Mouse (Mus musculus): ENCODE results near the gene Nav3.

Nav3 gene

GRCm38 (mm10) chr10:109843661-109844060 is 612.3 kb downstream of the Nav3 start:
- no peak for DNase-seq (ENCODE audit: low read depth, low spot score)

- no peak for DNase-seq (ENCODE audit: low read depth, low spot score)
Measured at GRCm38 (mm10) chr10:109832768-109833291, 623.2 kb downstream of the Nav3 start.

- no peak for DNase-seq (ENCODE audit: low read depth, low spot score)
Measured at GRCm38 (mm10) chr10:109806782-109807493, 649.1 kb downstream of the Nav3 start.

- DNase-seq (ENCODE audit: low read depth, low spot score), result no peak
Measured at GRCm38 (mm10) chr10:109803441-109803840, 652.6 kb downstream of the Nav3 start.

- no peak for DNase-seq (ENCODE audit: low read depth, low spot score)
Measured at GRCm38 (mm10) chr10:109802236-109802635, 653.8 kb downstream of the Nav3 start.

GRCm38 (mm10) chr10:109799246-109799645 is 656.8 kb downstream of the Nav3 start:
- no peak for DNase-seq (ENCODE audit: low read depth, low spot score)

GRCm38 (mm10) chr10:109796981-109797380 is 659.0 kb downstream of the Nav3 start:
- no peak for DNase-seq (ENCODE audit: low read depth, low spot score)

GRCm38 (mm10) chr10:109793491-109793890 is 662.5 kb downstream of the Nav3 start:
- no peak for DNase-seq (ENCODE audit: low read depth, low spot score)

- no peak for DNase-seq (ENCODE audit: low read depth, low spot score)
Measured at GRCm38 (mm10) chr10:109788728-109789127, 667.3 kb downstream of the Nav3 start.

GRCm38 (mm10) chr10:109779109-109779508 is 676.9 kb downstream of the Nav3 start:
- DNase-seq (ENCODE audit: low read depth, low spot score), result no peak

- no peak for DNase-seq (ENCODE audit: low read depth, low spot score)
Measured at GRCm38 (mm10) chr10:109769092-109769491, 686.9 kb downstream of the Nav3 start.

GRCm38 (mm10) chr10:109765650-109766049 is 690.4 kb downstream of the Nav3 start:
- peak; percentile 74 for DNase-seq (ENCODE audit: low read depth, low spot score)

GRCm38 (mm10) chr10:109764412-109765101 is 691.4 kb downstream of the Nav3 start:
- no peak for DNase-seq (ENCODE audit: low read depth, low spot score)

GRCm38 (mm10) chr10:109758921-109759600 is 696.9 kb downstream of the Nav3 start:
- DNase-seq (ENCODE audit: low read depth, low spot score), result no peak

GRCm38 (mm10) chr10:109746901-109747300 is 709.1 kb downstream of the Nav3 start:
- peak; percentile 12 for DNase-seq (ENCODE audit: low read depth, low spot score)

- no peak for DNase-seq (ENCODE audit: low read depth, low spot score)
Measured at GRCm38 (mm10) chr10:109741664-109742063, 714.3 kb downstream of the Nav3 start.

GRCm38 (mm10) chr10:109740326-109740725 is 715.7 kb downstream of the Nav3 start:
- no peak for DNase-seq (ENCODE audit: low read depth, low spot score)

- peak; percentile 9 for DNase-seq (ENCODE audit: low read depth, low spot score)
Measured at GRCm38 (mm10) chr10:109723646-109724045, 732.4 kb downstream of the Nav3 start.

- DNase-seq (ENCODE audit: low read depth, low spot score), result no peak
Measured at GRCm38 (mm10) chr10:109718808-109719207, 737.2 kb downstream of the Nav3 start.

- DNase-seq (ENCODE audit: low read depth, low spot score), result no peak
Measured at GRCm38 (mm10) chr10:109718390-109718789, 737.6 kb downstream of the Nav3 start.

GRCm38 (mm10) chr10:109713001-109713400 is 743.0 kb downstream of the Nav3 start:
- peak; percentile 41 for DNase-seq (ENCODE audit: low read depth, low spot score)

GRCm38 (mm10) chr10:109699771-109700335 is 756.2 kb downstream of the Nav3 start:
- no peak for DNase-seq (ENCODE audit: low read depth, low spot score)
